Mouse (Mus musculus): ENCODE data around the gene Zfp941.
A peak's percentile ranks its signal among the peaks of the same experiment; 100 is the strongest.

Gene Zfp941

DNA sequence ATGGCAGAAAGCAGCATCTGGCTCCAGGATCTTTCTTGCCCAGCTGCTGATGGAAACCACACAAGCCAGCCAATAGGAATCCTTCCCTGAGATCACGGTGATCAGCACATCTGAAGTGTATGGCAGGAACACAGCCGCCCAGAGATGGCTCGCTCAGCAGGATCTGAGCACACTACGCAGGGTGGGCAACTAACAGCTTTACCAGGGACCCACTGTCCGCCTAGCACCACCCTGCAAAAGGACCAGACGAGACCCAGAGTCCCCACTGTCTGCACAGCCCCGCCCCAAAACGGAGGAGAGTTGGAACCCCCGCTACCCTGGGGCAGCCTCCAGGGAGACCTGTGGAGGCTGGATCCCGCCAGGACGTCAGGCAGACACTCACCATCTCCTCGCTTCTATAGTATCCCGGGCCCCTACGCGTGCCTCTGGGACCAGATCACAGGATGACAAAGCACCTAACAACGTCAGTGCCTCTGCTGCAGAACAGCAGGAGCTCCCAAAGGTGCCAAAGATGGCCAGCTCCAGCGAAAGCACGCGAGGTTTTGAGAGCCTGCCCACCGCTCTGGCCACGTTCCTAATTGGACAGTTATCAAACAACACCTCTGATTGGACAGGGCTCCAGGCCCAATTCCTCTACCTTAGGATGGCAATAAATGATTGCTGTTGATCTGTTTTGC lies at the start of gene Zfp941:
Zfp941 (minus strand) TSS at position 526 of the 677 bp plus-strand sequence.
- DNase-seq (ENCODE audit: extremely low read depth, low read depth, low spot score) = no peak

DNA sequence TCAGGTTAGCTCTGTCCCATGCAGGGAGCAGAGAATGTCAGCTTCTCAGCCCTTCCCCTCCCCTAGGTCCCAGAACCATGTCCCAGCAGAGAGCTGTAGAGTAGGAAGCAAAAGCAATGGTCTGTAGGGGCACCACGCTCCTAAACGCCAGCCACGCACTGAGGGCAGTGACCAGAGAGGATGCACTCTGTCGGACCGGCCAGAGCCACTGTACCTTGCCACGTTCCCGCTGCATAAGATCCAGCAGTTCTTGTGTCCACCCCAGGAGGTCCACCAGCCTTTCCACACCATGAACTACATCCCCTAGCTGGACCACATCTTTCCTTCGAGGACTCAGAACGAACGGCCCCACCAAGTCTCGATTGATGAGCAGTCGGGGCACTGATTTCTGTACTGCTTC lies 42.8 kb upstream of the Zfp941 start:
- no peak for DNase-seq (ENCODE audit: extremely low read depth, low read depth, low spot score)

DNA sequence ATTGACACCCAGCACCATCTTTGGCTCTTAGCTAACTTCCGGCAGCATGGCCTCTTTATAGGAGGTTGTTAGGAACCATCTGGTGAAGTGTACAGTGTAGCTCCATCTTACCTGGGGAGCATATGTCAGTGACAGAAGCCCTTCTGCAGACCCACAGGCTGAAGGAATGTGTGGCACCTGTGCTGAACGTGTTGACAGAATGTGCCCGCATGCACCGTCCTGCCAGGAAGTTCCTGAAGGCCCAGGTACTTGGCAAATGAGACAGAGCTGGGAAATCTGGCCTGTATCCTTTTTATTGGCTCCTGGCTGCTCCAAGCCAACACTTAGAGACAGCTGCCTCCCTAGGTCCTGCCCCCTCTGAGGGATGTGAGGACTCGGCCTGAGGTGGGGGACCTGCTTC lies 38.8 kb upstream of the Zfp941 start:
- no peak for DNase-seq (ENCODE audit: extremely low read depth, low read depth, low spot score)

DNA sequence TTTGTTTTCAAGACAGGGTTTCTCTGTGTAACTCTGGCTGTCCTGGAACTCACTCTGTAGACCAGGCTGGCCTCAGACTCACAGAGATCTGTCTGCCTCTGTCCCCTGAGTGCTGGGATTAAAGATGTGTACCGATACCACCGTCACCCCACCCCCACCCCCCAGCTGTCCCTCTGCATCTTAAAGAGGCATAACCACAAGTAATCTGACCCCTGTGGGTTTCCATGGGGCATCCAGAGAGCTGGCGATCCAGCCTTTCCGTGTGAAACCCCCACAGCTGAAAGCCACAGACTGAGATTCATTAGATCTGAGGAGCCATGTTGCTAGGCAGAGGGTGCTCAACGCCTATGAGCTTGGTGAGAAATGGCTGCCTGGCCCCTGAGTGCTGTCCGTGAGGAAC lies 38.0 kb upstream of the Zfp941 start:
- DNase-seq (ENCODE audit: extremely low read depth, low read depth, low spot score) = no peak

DNA sequence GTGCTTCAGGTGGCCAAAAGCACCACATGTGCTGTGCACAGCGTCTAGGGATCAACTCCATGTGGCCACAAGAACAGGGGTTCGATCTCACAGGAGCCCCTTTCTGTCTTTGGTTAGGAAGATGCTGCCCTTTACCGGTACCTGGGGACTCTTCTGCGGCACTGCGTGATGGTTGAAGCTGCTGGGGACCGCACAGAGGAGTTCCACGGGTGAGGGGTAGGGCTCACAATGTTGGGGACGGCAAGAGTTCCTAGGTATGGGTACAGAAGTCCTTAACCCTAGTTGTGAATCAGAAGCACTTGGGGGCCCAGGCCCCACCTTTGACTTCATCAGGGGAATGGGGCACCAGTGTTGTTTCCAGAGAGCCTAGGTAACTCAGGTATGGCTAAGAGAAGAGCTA lies 36.8 kb upstream of the Zfp941 start:
- no peak for DNase-seq (ENCODE audit: extremely low read depth, low read depth, low spot score)

DNA sequence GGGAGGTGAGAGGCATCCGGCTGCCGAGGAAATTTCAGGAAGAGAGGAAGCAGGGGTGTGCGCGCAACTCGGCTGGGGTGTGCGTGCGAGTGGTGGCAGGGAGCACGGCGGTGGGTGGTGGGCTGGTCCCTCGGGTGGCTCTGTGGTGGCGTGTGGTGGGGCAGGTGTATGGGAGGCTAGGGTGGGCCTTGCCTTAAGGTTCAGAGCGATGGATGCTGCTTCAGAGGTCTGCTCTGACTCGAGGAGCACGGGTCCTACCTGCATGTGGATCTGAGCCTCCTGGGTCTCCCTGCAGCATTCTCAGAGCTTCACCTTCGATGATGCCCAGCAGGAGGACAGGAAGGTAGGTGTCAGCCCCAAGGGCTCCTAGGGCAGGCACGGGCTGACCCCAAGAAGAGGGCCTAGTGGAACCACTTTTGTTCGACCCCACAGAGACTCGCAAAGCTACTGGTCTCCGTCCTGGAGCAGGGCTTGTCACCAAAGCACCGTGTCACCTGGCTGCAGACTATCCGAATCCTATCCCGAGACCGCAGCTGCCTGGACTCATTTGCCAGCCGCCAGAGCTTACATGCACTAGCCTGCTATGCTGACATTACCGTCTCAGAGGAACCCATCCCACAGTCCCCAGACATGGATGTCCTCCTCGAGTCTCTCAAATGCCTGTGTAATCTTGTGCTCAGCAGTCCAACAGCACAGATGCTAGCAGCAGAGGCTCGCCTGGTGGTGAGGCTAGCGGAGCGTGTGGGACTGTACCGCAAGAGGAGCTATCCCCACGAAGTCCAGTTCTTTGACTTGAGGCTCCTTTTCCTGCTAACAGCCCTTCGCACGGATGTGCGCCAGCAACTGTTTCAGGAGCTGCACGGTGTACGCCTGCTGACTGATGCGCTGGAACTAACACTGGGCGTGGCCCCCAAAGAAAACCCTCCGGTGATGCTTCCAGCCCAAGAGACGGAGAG lies 35.9 kb upstream of the Zfp941 start, which contains the start of gene Bet1l:
Bet1l (minus strand) TSS at position 28 of the 956 bp plus-strand sequence.
- DNase-seq (ENCODE audit: extremely low read depth, low read depth, low spot score) = no peak

GRCm38 (mm10) chr7:140856785-140857549 lies 35.0 kb upstream of the Zfp941 start, which contains the start of gene Ric8a:
Gene Ric8a, plus strand, starts transcription at chr7:140856957.
- DNase-seq (ENCODE audit: extremely low read depth, low read depth, low spot score) = no peak

DNA sequence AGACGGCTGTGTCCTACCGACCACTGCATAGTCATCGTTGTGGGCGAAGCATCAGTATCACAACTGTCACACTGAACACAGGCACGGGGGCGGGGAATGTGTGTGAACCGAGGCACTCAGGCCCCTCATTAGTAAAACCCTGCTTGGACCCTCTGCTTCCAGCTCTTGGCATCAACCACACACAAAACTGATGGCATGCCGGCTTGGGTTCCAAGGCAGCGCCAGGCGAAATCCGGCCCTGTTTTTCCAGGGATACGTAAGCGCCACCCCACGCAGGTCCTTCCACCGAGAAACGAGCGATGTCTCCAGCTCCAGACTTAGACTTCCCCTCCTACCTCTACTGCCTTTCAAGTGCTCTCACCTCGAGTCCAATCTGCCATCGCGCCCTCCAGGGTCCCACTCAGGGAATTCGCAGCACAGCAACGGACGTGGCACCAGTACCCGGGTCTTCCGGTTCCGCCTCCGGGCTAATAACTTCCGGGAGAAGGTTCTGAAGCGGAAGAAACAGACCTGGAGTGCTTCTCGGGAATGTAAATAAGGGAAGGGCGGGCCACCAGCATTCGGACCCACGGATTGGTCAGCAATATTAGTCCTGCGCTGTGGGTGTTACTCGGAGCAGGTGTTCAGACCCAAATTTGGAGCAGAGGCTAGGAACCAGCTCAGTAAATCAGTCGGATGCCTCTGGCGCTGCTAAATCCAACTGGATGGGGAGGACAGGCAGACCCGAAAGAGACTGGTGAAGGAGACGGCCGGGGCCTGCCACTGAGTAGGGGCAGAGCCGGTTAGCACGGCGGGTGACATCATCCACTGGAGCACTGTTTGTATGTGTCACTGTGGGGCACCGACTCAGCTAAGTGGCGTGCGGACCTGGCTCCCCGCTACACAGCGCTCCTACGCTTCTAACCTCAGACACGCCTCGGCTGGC lies 34.1 kb upstream of the Zfp941 start, which contains the start of gene Gm45785:
Gm45785 (minus strand) TSS at position 472 of the 925 bp plus-strand sequence.
- DNase-seq (ENCODE audit: extremely low read depth, low read depth, low spot score) = peak; percentile 88

DNA sequence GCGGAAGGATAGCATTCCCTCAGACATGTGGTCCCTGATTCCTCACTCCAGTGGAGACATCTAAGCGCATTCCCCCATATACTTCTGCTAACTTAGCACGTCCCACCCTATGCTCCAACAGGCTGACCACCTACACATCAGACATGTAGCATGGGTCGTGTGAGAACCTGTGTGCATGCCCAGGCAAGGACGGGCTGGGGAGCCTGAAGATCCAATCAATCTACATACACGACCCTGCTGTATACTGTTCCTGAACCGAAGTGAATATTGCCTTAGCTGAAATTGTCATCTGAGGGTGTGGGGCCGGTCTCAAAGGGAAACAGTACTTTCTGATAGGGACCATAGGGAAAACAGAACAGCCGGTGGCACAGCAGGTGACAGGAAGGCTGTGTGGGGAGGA lies 33.2 kb upstream of the Zfp941 start:
- DNase-seq (ENCODE audit: extremely low read depth, low read depth, low spot score) = no peak

GRCm38 (mm10) chr7:140854483-140854882 lies 32.5 kb upstream of the Zfp941 start:
- DNase-seq (ENCODE audit: extremely low read depth, low read depth, low spot score) = no peak

- DNase-seq (ENCODE audit: extremely low read depth, low read depth, low spot score) = no peak
These were observed 31.4 kb upstream of the Zfp941 start for GRCm38 (mm10) chr7:140853386-140853785.

GRCm38 (mm10) chr7:140851916-140852315 lies 29.9 kb upstream of the Zfp941 start:
- DNase-seq (ENCODE audit: extremely low read depth, low read depth, low spot score) = no peak

GRCm38 (mm10) chr7:140848591-140848990 lies 26.6 kb upstream of the Zfp941 start:
- DNase-seq (ENCODE audit: extremely low read depth, low read depth, low spot score) = no peak

DNA sequence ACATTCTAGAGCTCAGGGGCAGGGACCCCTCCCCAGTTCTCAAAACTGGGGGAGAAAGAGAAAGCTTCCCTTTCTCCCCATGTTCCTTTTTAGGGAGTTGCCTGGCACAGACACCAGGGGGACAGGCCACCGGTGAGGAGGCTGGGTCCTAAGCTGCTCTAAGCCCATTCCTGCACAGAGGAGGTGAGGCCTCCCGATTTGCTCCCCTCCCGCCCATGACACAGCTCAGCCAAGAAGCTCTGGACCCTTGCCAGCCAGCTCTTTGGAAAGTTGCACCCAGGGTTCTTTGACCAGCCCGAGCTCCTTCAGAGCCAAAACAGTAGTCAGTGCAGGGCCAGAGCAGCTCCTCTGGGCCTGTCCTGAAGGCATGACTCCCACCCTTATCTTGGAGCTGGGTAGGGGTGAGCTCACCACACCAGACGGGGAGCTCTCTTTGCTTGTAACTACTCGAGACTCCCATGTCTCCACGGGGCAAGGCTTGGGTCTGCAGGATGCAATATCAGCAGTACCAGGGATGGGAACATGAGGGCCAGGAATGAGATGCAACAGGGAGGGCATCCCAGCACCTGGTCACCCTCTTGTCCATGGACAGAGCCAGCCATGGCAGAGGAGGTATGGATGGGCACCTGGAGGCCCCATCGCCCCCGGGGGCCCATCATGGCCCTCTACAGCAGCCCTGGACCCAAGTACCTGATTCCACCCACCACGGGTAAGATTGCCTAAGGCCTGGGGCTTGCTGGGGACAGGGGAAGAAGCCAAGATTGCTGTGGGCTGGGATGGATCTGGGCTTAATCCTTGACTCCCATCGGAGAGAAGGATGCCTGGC lies 26.0 kb upstream of the Zfp941 start, which contains the start of gene Odf3:
Odf3 (plus strand) TSS at position 51 of the 826 bp plus-strand sequence.
- DNase-seq (ENCODE audit: extremely low read depth, low read depth, low spot score) = no peak

DNA sequence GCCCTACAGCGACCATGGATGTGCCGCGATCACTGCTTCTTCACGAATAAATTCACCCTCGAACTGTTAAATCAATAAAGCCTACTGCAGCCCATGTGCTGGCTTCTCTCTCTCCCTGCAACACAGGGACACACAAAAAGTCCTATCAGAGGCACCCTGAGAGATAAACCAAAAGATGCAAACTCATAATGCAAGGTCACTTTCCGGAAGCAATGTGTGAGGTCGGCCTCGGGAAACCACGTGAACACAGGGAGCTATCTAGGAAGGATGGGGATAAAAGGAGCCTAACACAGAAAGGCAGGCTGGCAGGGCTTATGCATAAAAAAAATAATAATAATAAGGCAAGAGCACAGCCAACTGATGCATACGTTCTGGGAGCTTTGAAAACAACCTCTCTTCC lies 24.7 kb upstream of the Zfp941 start:
- no peak for DNase-seq (ENCODE audit: extremely low read depth, low read depth, low spot score)

- no peak for DNase-seq (ENCODE audit: extremely low read depth, low read depth, low spot score)
These were observed 23.7 kb upstream of the Zfp941 start for GRCm38 (mm10) chr7:140845683-140846082.

GRCm38 (mm10) chr7:140844905-140845665 lies 23.1 kb upstream of the Zfp941 start, which contains the start of gene Scgb1c1:
Gene Scgb1c1, plus strand, starts transcription at chr7:140845547.
- no peak for DNase-seq (ENCODE audit: extremely low read depth, low read depth, low spot score)

GRCm38 (mm10) chr7:140843806-140844205 lies 21.8 kb upstream of the Zfp941 start:
- DNase-seq (ENCODE audit: extremely low read depth, low read depth, low spot score) = no peak

Measured in fat pad, adult 2 months (tissue).